Mouse (Mus musculus) heart, adult 2 months (tissue): ENCODE data around the gene Npm3.

Source experiments
- CTCF ChIP-seq: fragments of 200-600 bp; IDR thresholded peaks from 2 replicates; pipeline ENCODE4 v1.8.1; 2022; ENCODE audit warnings: antibody characterized with exemption, mild to moderate bottlenecking, moderate library complexity
- EP300 ChIP-seq: fragments of 200-500 bp; IDR thresholded peaks from 2 replicates; pipeline ENCODE4 v1.6.1; 2011; ENCODE audit warnings: low read depth, low read length, control low read depth; ENCODE audit not compliant: insufficient read depth
- POLR2A ChIP-seq: fragments of 200-500 bp; IDR thresholded peaks from 2 replicates; pipeline ENCODE4 v1.6.1; 2011; ENCODE audit warnings: mild to moderate bottlenecking, low read depth, low read length, control low read depth; ENCODE audit not compliant: insufficient read depth

GRCm38 (mm10) chr19:45787450-45787849 lies 38.1 kb upstream of the Npm3 start:
- TF ChIP-seq POLR2A (no peak), CTCF (no peak), EP300 (no peak)
